Mouse (Mus musculus) hindbrain, embryonic 16.5 days (tissue): Measurements from ENCODE around the gene Rbx1. TPM values are rescaled to one million over a fixed set of nuclear protein-coding genes. Genes with fewer than 3 reads are reported as not detected.

Experiments used
- ATAC-seq: fragments of 200-750 bp; cut with Nextera tagmentation; 2 replicates; pipeline ENCODE4 v1.8.0; 2017; ENCODE audit warnings: moderate TSS enrichment, moderate library complexity
- H3K27ac ChIP-seq: fragments of 300-500 bp; sonication (generic); 2 replicates; pipeline ENCODE4 v1.5.1; 2014; ENCODE audit warnings: low read depth, mild to moderate bottlenecking, control low read depth, low read length, moderate library complexity
- H3K27me3 ChIP-seq: fragments of 300-500 bp; sonication (generic); replicated peaks from 2 replicates; pipeline ENCODE4 v1.6.1; 2014; ENCODE audit warnings: low read length; ENCODE audit not compliant: control insufficient read depth, insufficient read depth
- H3K36me3 ChIP-seq: fragments of 300-500 bp; sonication (generic); 2 replicates; pipeline ENCODE4 v1.6.1; 2014; ENCODE audit warnings: mild to moderate bottlenecking, low read length, moderate library complexity, mixed read lengths; ENCODE audit not compliant: control insufficient read depth, insufficient read depth
- H3K4me1 ChIP-seq: fragments of 300-500 bp; sonication (generic); 2 replicates; pipeline ENCODE4 v1.6.1; 2014; ENCODE audit warnings: low read depth, low read length; ENCODE audit not compliant: control insufficient read depth, insufficient read depth
- H3K4me2 ChIP-seq: fragments of 300-500 bp; sonication (generic); 2 replicates; pipeline ENCODE4 v1.6.1; 2014; ENCODE audit warnings: mild to moderate bottlenecking, low read length, control low read depth, moderate library complexity
- H3K4me3 ChIP-seq: fragments of 300-500 bp; sonication (generic); 2 replicates; pipeline ENCODE4 v1.5.1; 2014; ENCODE audit warnings: mild to moderate bottlenecking, low read length, control low read depth, moderate library complexity
- H3K9ac ChIP-seq: fragments of 300-500 bp; sonication (generic); 2 replicates; pipeline ENCODE4 v1.6.1; 2014; ENCODE audit warnings: low read depth, mild to moderate bottlenecking, control low read depth, low read length, moderate library complexity
- H3K9me3 ChIP-seq: fragments of 300-500 bp; sonication (generic); 2 replicates; pipeline ENCODE4 v1.6.1; 2014; ENCODE audit warnings: mild to moderate bottlenecking, low read length, moderate library complexity; ENCODE audit not compliant: control insufficient read depth
- WGBS: fragments of 180-500 bp; shearing (Covaris S2); extraction: QIAGEN DNeasy Blood & Tissue Kit; methylation state at CpG from one replicate; pipeline ENCODE4 v1.1.7; 2014; 5-methylcytosine and 5-hydroxymethylcytosine counted together
- polyA plus RNA-seq: library from polyadenylated mRNA; unstranded; fragments of >200 nt; fragmentation: Nextera tagmentation; extraction: Ambion mirVana; gene quantifications from 2 replicates; pipeline ENCODE4 v1.2.1, GENCODE M21; 2015

Gene Rbx1
- polyA plus RNA-seq, 1 experiment from 2014 or later: 395 TPM

- H3K4me1 ChIP-seq: peaks cover 4% of the 10 kb centered on the region
- no peak overlapping the region for H3K27ac ChIP-seq
- no peak overlapping the region for H3K4me3 ChIP-seq
- H3K36me3 ChIP-seq: no peaks in the 10 kb centered on the region
- WGBS: 78% methylated on average over 3 of the region's 4 CpGs
- H3K4me2 ChIP-seq: no peak overlapping the region
- no peak overlapping the region for H3K9ac ChIP-seq
- ATAC-seq: no peak
- H3K27me3 ChIP-seq: no peaks in the 10 kb centered on the region
- no peaks in the 10 kb centered on the region for H3K9me3 ChIP-seq
Observed at GRCm38 (mm10) chr15:81510621-81511020, 44.5 kb downstream of the Rbx1 start.

DNA sequence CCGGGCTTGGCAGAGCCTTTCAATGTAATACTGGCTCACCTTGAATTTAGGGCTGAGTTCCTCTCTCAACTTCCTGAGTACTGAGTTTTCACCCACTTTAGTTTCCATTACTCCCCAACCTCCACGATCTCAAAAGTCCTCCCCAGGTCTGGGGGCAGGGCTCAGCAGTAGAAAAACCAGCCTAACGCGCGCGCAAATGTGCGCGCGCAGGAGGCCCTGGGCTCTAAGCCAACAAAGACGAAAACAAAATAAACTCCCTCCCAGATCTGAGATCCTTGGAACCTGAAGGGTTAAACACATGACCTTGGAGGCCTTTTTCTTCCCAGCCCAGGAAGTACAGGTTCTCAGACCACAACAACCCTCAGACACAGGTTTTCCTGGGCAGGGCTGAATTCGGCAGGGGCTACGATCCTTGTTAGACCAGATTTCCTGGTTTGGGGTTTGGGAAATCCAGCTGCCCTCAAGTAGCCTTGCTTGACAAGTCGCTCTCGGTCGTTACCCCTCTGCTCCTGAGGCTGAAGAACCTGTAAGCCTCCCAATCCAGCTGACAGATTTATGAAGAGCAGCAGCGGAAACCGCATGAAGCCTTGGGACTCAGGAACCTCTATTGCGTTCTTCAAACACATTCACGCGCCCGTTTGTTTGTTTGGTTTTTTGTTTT lies 45.6 kb downstream of the Rbx1 start:
- Histone ChIP-seq H3K9me3 (no peaks in the 10 kb centered on the region), H3K4me3 (no peak overlapping the region), H3K9ac (no peak overlapping the region), H3K36me3 (no peaks in the 10 kb centered on the region), H3K27ac (no peak overlapping the region), H3K4me1 (peaks cover 4% of the 10 kb centered on the region), H3K27me3 (no peaks in the 10 kb centered on the region), H3K4me2 (peak overlapping the region; percentile 32)
- 55% methylated on average over 21 of the region's 21 CpGs for WGBS
- ATAC-seq: no peak

GRCm38 (mm10) chr15:81514111-81514971 lies 48.2 kb downstream of the Rbx1 start:
- Histone ChIP-seq H3K9me3 (no peaks in the 10 kb centered on the region), H3K4me1 (peaks cover 4% of the 10 kb centered on the region), H3K4me3 (peak overlapping the region; percentile 33), H3K36me3 (no peaks in the 10 kb centered on the region), H3K9ac (peak overlapping the region; percentile 35), H3K27ac (no peak overlapping the region), H3K4me2 (peak overlapping the region; percentile 67), H3K27me3 (no peaks in the 10 kb centered on the region)
- whole genome bisulfite sequencing: 13% methylated on average over 18 of the region's 18 CpGs
- peak; percentile 58 for ATAC-seq

GRCm38 (mm10) chr15:81515221-81515620 lies 49.1 kb downstream of the Rbx1 start:
- ATAC-seq: no peak
- Histone ChIP-seq H3K27ac (no peak overlapping the region), H3K9ac (no peak overlapping the region), H3K4me3 (no peak overlapping the region), H3K9me3 (no peaks in the 10 kb centered on the region), H3K4me2 (no peak overlapping the region), H3K4me1 (peaks cover 4% of the 10 kb centered on the region), H3K27me3 (no peaks in the 10 kb centered on the region), H3K36me3 (no peaks in the 10 kb centered on the region)
- WGBS: 85% methylated on average over 3 of the region's 3 CpGs

DNA sequence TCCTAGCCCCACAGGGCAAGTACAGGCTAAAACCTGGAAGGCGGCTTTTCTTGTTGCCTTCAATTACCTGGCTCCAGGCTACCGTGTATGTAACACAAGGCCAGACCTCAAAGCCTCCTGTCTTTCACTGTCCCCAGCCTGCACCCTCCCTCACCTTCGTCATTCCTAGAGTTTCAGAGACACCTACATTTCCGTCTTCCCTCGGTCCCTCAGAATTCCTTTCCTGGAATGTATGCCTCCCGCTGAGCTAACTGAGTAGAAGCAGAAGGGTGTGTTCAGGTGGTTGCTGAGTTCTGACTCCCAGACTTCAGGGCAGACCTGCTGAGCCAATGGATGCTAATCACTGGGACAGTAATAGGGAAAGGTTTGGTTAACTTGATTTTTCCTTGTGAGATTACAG lies 51.9 kb downstream of the Rbx1 start:
- no peaks in the 10 kb centered on the region for H3K27me3 ChIP-seq
- no peak overlapping the region for H3K4me3 ChIP-seq
- no peaks in the 10 kb centered on the region for H3K36me3 ChIP-seq
- no peak overlapping the region for H3K4me2 ChIP-seq
- no peaks in the 10 kb centered on the region for H3K9me3 ChIP-seq
- no peak overlapping the region for H3K27ac ChIP-seq
- 54% methylated on average over 6 of the region's 6 CpGs for WGBS
- H3K9ac ChIP-seq: no peak overlapping the region
- H3K4me1 ChIP-seq: peaks cover 4% of the 10 kb centered on the region
- ATAC-seq: no peak

DNA sequence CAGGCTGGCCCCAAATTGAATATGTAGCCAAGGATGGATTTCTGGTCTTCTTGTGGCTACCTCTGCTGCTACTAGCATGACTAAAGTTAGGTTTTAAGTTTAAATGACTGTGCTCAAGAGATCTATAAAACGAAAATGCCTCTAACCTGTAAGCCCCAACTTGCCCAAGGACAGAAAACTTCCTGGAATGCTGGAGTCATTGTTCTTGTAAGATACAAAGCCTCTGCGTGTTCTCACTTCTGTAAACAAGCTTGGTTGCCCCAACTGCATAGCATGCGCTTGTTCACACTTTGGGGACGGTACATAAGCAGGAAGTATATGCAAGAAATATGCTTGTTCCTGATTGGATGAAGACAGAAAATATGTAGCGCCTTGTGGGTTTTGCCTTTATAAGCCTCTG lies 52.7 kb downstream of the Rbx1 start:
- no peak overlapping the region for H3K27ac ChIP-seq
- H3K4me3 ChIP-seq: no peak overlapping the region
- ATAC-seq: no peak
- H3K4me1 ChIP-seq: peaks cover 4% of the 10 kb centered on the region
- no peaks in the 10 kb centered on the region for H3K9me3 ChIP-seq
- H3K9ac ChIP-seq: no peak overlapping the region
- no peak overlapping the region for H3K4me2 ChIP-seq
- no peaks in the 10 kb centered on the region for H3K27me3 ChIP-seq
- no peaks in the 10 kb centered on the region for H3K36me3 ChIP-seq
- WGBS: 81% methylated on average over 5 of the region's 5 CpGs

- no peaks in the 10 kb centered on the region; the same call in 1 of the 2 replicates for H3K4me1 ChIP-seq
- H3K27me3 ChIP-seq: no peaks in the 10 kb centered on the region
- no peaks in the 10 kb centered on the region for H3K36me3 ChIP-seq
- ATAC-seq: peak; percentile 41; the same call in 1 of the 2 replicates
- peak overlapping the region; percentile 90 for H3K27ac ChIP-seq
- H3K4me2 ChIP-seq: peak overlapping the region; percentile 97
- no peaks in the 10 kb centered on the region for H3K9me3 ChIP-seq
- peak overlapping the region; percentile 82 for H3K9ac ChIP-seq
- peak overlapping the region; percentile 66 for H3K4me3 ChIP-seq
- under 1% methylated on average over 35 of the region's 38 CpGs for WGBS
Observed at GRCm38 (mm10) chr15:81522036-81522751, 56.1 kb downstream of the Rbx1 start.

- H3K9ac ChIP-seq: peak overlapping the region; percentile 82
- H3K27ac ChIP-seq: peak overlapping the region; percentile 90
- ATAC-seq: peak; percentile 80
- H3K4me2 ChIP-seq: peak overlapping the region; percentile 97
- no peaks in the 10 kb centered on the region for H3K36me3 ChIP-seq
- H3K4me3 ChIP-seq: peak overlapping the region; percentile 66
- WGBS: 0% methylated on average over 16 of the region's 16 CpGs
- no peaks in the 10 kb centered on the region; the same call in 1 of the 2 replicates for H3K4me1 ChIP-seq
- no peaks in the 10 kb centered on the region for H3K27me3 ChIP-seq
- H3K9me3 ChIP-seq: no peaks in the 10 kb centered on the region
Observed at GRCm38 (mm10) chr15:81522761-81523168, 56.7 kb downstream of the Rbx1 start.
